Mouse (Mus musculus) limb, embryonic 13.5 days (tissue): ENCODE data around the gene Fkrp. TPM values are rescaled to one million over a fixed set of nuclear protein-coding genes. Genes with fewer than 3 reads are reported as not detected.

Experiments used
- ATAC-seq: fragments of 200-750 bp; cut with Nextera tagmentation; 2 replicates; pipeline ENCODE4 v1.8.0; 2017; ENCODE audit warnings: low read depth, moderate number of reproducible peaks, moderate TSS enrichment; ENCODE audit not compliant: low FRiP score
- H3K27ac ChIP-seq: fragments of 300-500 bp; sonication (generic); 2 replicates; pipeline ENCODE4 v1.5.1; 2015; ENCODE audit warnings: inconsistent platforms, mild to moderate bottlenecking, moderate library complexity
- H3K27me3 ChIP-seq: fragments of 300-500 bp; sonication (generic); 2 replicates; pipeline ENCODE4 v1.6.1; 2015; ENCODE audit warnings: mild to moderate bottlenecking, inconsistent platforms
- H3K36me3 ChIP-seq: fragments of 300-500 bp; sonication (generic); 2 replicates; pipeline ENCODE4 v1.6.1; 2015; ENCODE audit warnings: inconsistent platforms, mild to moderate bottlenecking, moderate library complexity
- H3K4me1 ChIP-seq: fragments of 300-500 bp; sonication (generic); 2 replicates; pipeline ENCODE4 v1.6.1; 2015; ENCODE audit warnings: inconsistent platforms
- H3K4me2 ChIP-seq: fragments of 300-500 bp; sonication (generic); replicated peaks from 2 replicates; pipeline ENCODE4 v1.6.1; 2015; ENCODE audit warnings: inconsistent platforms, mild to moderate bottlenecking, moderate library complexity
- H3K4me3 ChIP-seq: fragments of 300-500 bp; sonication (generic); 2 replicates; pipeline ENCODE4 v1.5.1; 2015; ENCODE audit warnings: moderate library complexity, mild to moderate bottlenecking, inconsistent platforms
- H3K9ac ChIP-seq: fragments of 300-500 bp; sonication (generic); 2 replicates; pipeline ENCODE4 v1.6.1; 2015; ENCODE audit warnings: mild to moderate bottlenecking, inconsistent platforms
- H3K9me3 ChIP-seq: fragments of 300-500 bp; sonication (generic); 2 replicates; pipeline ENCODE4 v1.6.1; 2016; ENCODE audit warnings: inconsistent platforms
- WGBS: fragments of 180-500 bp; shearing (Covaris S2); methylation state at CpG from one replicate; pipeline ENCODE4 v1.1.7; 2015; 5-methylcytosine and 5-hydroxymethylcytosine counted together
- polyA plus RNA-seq: library from polyadenylated mRNA; unstranded; fragments of >200 nt; fragmentation: Nextera tagmentation; extraction: Ambion mirVana; gene quantifications from 2 replicates; pipeline ENCODE4 v1.2.1, GENCODE M21; 2015

The Fkrp gene
- polyA plus RNA-seq, 1 experiment from 2014 or later: 33.3 TPM

- H3K4me1 ChIP-seq: peaks cover 16% of the 10 kb centered on the region
- 0 out of 2 replicates have a peak overlapping the region, but pooled peaks have one; percentile 5 for H3K9ac ChIP-seq
- peak overlapping the region; percentile 79 for H3K27ac ChIP-seq
- peak; percentile 41; the same call in 1 of the 2 replicates for ATAC-seq
- no peak overlapping the region for H3K4me3 ChIP-seq
- no peaks in the 10 kb centered on the region for H3K9me3 ChIP-seq
- H3K27me3 ChIP-seq: no peaks in the 10 kb centered on the region
- peak overlapping the region; percentile 35 for H3K4me2 ChIP-seq
- WGBS: 27% methylated on average over 10 of the region's 10 CpGs
- H3K36me3 ChIP-seq: no peaks in the 10 kb centered on the region
Observed at GRCm38 (mm10) chr7:16761005-16761481, 55.5 kb downstream of the Fkrp start.

- 19% methylated on average over 8 of the region's 8 CpGs for WGBS
- Histone ChIP-seq H3K9ac (no peak overlapping the region), H3K4me2 (no peak overlapping the region), H3K27me3 (no peaks in the 10 kb centered on the region), H3K4me1 (peaks cover 16% of the 10 kb centered on the region), H3K4me3 (no peak overlapping the region), H3K27ac (peak overlapping the region; percentile 39; the same call in 1 of the 2 replicates), H3K9me3 (no peaks in the 10 kb centered on the region), H3K36me3 (no peaks in the 10 kb centered on the region)
- ATAC-seq: peak; percentile 24; the same call in 1 of the 2 replicates
Observed at GRCm38 (mm10) chr7:16760292-16760691, 56.2 kb downstream of the Fkrp start.

Other genes starting within 250 kb of the Fkrp start
- 21.3 and 23.6 TPM in 2 replicates for gene Arhgap35, start 201.7 kb downstream of the Fkrp start, polyA plus RNA-seq
- gene Ceacam15, start 141.0 kb downstream of the Fkrp start, polyA plus RNA-seq: not detected in 2 replicates
- gene Ceacam9, start 94.8 kb downstream of the Fkrp start, polyA plus RNA-seq: not detected in 2 replicates
- gene Ap2s1, start 78.3 kb downstream of the Fkrp start, polyA plus RNA-seq: 243 and 265 TPM in 2 replicates
- gene Slc1a5, start 35.4 kb downstream of the Fkrp start, polyA plus RNA-seq: 33.1 and 35.5 TPM in 2 replicates
- gene Strn4, start 843 bp downstream of the Fkrp start, polyA plus RNA-seq: 117 and 124 TPM in 2 replicates
- gene Prkd2, start 26.2 kb upstream of the Fkrp start, polyA plus RNA-seq: 20.8 and 20.9 TPM in 2 replicates
- 5.1 and 6.1 TPM in 2 replicates for gene Dact3, start 58.6 kb upstream of the Fkrp start, polyA plus RNA-seq
- gene Gng8, start 75.1 kb upstream of the Fkrp start, polyA plus RNA-seq: 15.4 and 16.0 TPM in 2 replicates
- gene Ptgir, start 89.8 kb upstream of the Fkrp start, polyA plus RNA-seq: 2.0 TPM in 2 replicates
- gene Calm3, start 107.4 kb upstream of the Fkrp start, polyA plus RNA-seq: 103 and 115 TPM in 2 replicates
- gene Pnmal2, start 128.0 kb upstream of the Fkrp start, polyA plus RNA-seq: 22.7 and 23.4 TPM in 2 replicates
- 1.00 and 1.0 TPM in 2 replicates for gene Pnmal1, start 142.9 kb upstream of the Fkrp start, polyA plus RNA-seq
- gene Gm42372, start 166.4 kb upstream of the Fkrp start, polyA plus RNA-seq: 0.27 and 0.31 TPM in 2 replicates
- 33.0 and 33.1 TPM in 2 replicates for gene Ccdc8, start 176.0 kb upstream of the Fkrp start, polyA plus RNA-seq
- 115 and 118 TPM in 2 replicates for gene Ppp5c, start 211.2 kb upstream of the Fkrp start, polyA plus RNA-seq
- gene Hif3a, start 245.7 kb upstream of the Fkrp start, polyA plus RNA-seq: 12.9 and 14.9 TPM in 2 replicates